Mouse (Mus musculus) left cerebral cortex, postnatal 25 days (tissue): ENCODE results near the gene Agbl4. TPM values are rescaled to one million over a fixed set of nuclear protein-coding genes. Genes with fewer than 3 reads are reported as not detected.

ENCODE experiments used
- DNase-seq, 2 experiments: peaks; one replicate each; pipeline ENCODE4 v3.0.0; 2022; ENCODE audit warnings: low spot score in 2 of 2, mixed read lengths in 1 of 2
- intact Hi-C: fragments of 180-260 bp; cut with DNase I; formaldehyde crosslinking; loops from one replicate; pipeline ENCODE4 v1.15.1; 2025
- total RNA-seq, 2 experiments: library from RNA; stranded (reverse); gene quantifications; 2 replicates each; pipeline ENCODE4 v1.2.3; 2021

Gene Agbl4
- total RNA-seq, 2 experiments from 2014 or later: 21.2 to 22.6 TPM

- DNase-seq: no peak
- intact Hi-C loops: no loop called here
Measured at GRCm38 (mm10) chr4:111669369-111669768, 1271.9 kb downstream of the Agbl4 start.

- intact Hi-C loops: no loop called here
- no peak for DNase-seq
Measured at GRCm38 (mm10) chr4:111670566-111671421, 1273.3 kb downstream of the Agbl4 start.

GRCm38 (mm10) chr4:111671440-111671839, 1274.0 kb downstream of the Agbl4 start:
- no peak for DNase-seq
- intact Hi-C loops: no loop called here

- no peak for DNase-seq
- intact Hi-C loops: no loop called here
Measured at GRCm38 (mm10) chr4:111673904-111674303, 1276.4 kb downstream of the Agbl4 start.

- no peak for DNase-seq
- intact Hi-C loops: no loop called here
Measured at GRCm38 (mm10) chr4:111681926-111682325, 1284.5 kb downstream of the Agbl4 start.

GRCm38 (mm10) chr4:111682793-111683192, 1285.3 kb downstream of the Agbl4 start:
- DNase-seq: no peak
- intact Hi-C loops: no loop called here

GRCm38 (mm10) chr4:111683843-111684242, 1286.4 kb downstream of the Agbl4 start:
- DNase-seq: no peak
- intact Hi-C loops: no loop called here

- intact Hi-C loops: loop anchor here (2.0 kb wide), 1 partner anchor 1657 kb away; no protein-coding TSS in a partner anchor
- DNase-seq: no peak
Measured at GRCm38 (mm10) chr4:111685951-111686350, 1288.5 kb downstream of the Agbl4 start.

- peak; percentile 54 to 62 for DNase-seq
- intact Hi-C loops: loop anchor here (2.0 kb wide), 1 partner anchor 1658 kb away; no protein-coding TSS in a partner anchor
Measured at GRCm38 (mm10) chr4:111686951-111687350, 1289.5 kb downstream of the Agbl4 start.

- intact Hi-C loops: loop anchor here (2.0 kb wide), 1 partner anchor 1659 kb away; no protein-coding TSS in a partner anchor
- DNase-seq: peak; percentile 86
Measured at GRCm38 (mm10) chr4:111687613-111688012, 1290.2 kb downstream of the Agbl4 start.

GRCm38 (mm10) chr4:111691057-111691543, 1293.6 kb downstream of the Agbl4 start:
- intact Hi-C loops: no loop called here
- DNase-seq: no peak

- intact Hi-C loops: no loop called here
- DNase-seq: no peak
Measured at GRCm38 (mm10) chr4:111701381-111701780, 1303.9 kb downstream of the Agbl4 start.

- no peak for DNase-seq
- intact Hi-C loops: no loop called here
Measured at GRCm38 (mm10) chr4:111704126-111704525, 1306.7 kb downstream of the Agbl4 start.

GRCm38 (mm10) chr4:111704975-111705374, 1307.5 kb downstream of the Agbl4 start:
- intact Hi-C loops: no loop called here
- DNase-seq: no peak

Other genes starting within 250 kb of the Agbl4 start
- gene Elavl4, start 45.8 kb upstream of the Agbl4 start, total RNA-seq: 100 to 1,000 TPM in 1 of 2 experiments, 10 to 100 TPM in 1; 90.6 to 118 TPM